Mouse (Mus musculus): ENCODE data around the gene 3110009E18Rik. TPM values are rescaled to one million over a fixed set of nuclear protein-coding genes. Genes with fewer than 3 reads are reported as not detected.
A peak's percentile ranks its signal among the peaks of the same experiment; 100 is the strongest.
"Not testable (repeated sequence)": the region's sequence is repeated elsewhere in the genome, so short reads cannot be mapped to it uniquely, and the experiment has no call there.

The 3110009E18Rik gene
- polyA plus RNA-seq, 1 experiment from 2014 or later, result 17.9 TPM

GRCm38 (mm10) chr1:120080632-120081031, 40.4 kb upstream of the 3110009E18Rik start:
- Histone ChIP-seq H3K9me3 (ENCODE audit: control insufficient read depth, low read length) (no peaks in the 10 kb centered on the region), H3K27me3 (ENCODE audit: control insufficient read depth, insufficient read depth, low read length) (no peaks in the 10 kb centered on the region), H3K27ac (replicated peaks; ENCODE audit: low read depth, low read length) (no peak overlapping the region), H3K36me3 (ENCODE audit: control insufficient read depth, insufficient read depth, low read length) (no peaks in the 10 kb centered on the region), H3K4me2 (ENCODE audit: low read depth, severe bottlenecking) (no peak overlapping the region), H3K4me3 (ENCODE audit: low read depth, low read length) (no peak overlapping the region), H3K9ac (ENCODE audit: low read length) (no peak overlapping the region), H3K4me1 (ENCODE audit: control insufficient read depth, insufficient read depth, low read length) (peaks cover 2% of the 10 kb centered on the region; the same call in 1 of the 2 replicates)
- ATAC-seq (ENCODE audit: insufficient number of reproducible peaks, low FRiP score, low TSS enrichment, low read depth), result no peak
- WGBS, result 90% methylated on average over 1 of the region's 1 CpGs
- DNase-seq (ENCODE audit: low spot score), result no peak

DNA sequence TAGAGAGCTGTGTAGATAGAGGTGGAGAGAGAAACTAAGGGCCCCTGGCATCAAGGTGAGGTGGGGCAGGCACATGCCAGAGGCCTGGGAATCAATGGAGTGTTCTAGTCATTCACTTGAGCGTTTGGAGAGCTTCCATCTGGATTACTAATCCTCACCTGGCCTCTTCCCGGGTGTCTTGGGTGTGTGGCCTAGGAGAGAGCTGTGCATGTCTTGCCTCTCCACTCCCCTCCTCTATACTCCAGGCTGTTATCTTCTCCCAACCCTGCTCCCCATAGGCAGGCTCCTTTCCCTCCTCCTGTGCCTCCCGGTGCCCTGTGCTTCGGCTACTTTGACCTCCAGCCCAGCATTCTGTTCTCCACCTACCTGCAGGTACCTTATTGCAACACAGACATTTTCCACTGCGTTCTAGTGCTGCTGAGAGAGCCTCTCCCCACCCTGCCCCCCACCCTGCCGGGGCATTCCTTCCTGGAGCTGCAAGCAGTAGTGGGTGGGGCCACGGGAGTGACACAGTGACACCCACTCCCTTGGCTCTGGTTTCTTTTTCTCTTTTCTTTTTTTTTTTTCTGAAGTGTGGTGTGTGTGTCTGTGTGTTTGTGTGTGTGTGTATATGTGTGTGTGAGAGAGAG, 37.9 kb upstream of the 3110009E18Rik start:
- H3K27ac ChIP-seq (replicated peaks; ENCODE audit: low read depth, low read length), result no peak overlapping the region
- no peaks in the 10 kb centered on the region for H3K36me3 ChIP-seq (ENCODE audit: control insufficient read depth, insufficient read depth, low read length)
- 29% methylated on average over 7 of the region's 7 CpGs for WGBS
- H3K27me3 ChIP-seq (ENCODE audit: control insufficient read depth, insufficient read depth, low read length), result no peaks in the 10 kb centered on the region
- no peaks in the 10 kb centered on the region for H3K9me3 ChIP-seq (ENCODE audit: control insufficient read depth, low read length)
- no peak for ATAC-seq (ENCODE audit: insufficient number of reproducible peaks, low FRiP score, low TSS enrichment, low read depth)
- no peak overlapping the region for H3K4me3 ChIP-seq (ENCODE audit: low read depth, low read length)
- no peak overlapping the region for H3K4me2 ChIP-seq (ENCODE audit: low read depth, severe bottlenecking)
- peaks cover 2% of the 10 kb centered on the region; the same call in 1 of the 2 replicates for H3K4me1 ChIP-seq (ENCODE audit: control insufficient read depth, insufficient read depth, low read length)
- DNase-seq (ENCODE audit: low spot score), result no peak
- no peak overlapping the region for H3K9ac ChIP-seq (ENCODE audit: low read length)

DNA sequence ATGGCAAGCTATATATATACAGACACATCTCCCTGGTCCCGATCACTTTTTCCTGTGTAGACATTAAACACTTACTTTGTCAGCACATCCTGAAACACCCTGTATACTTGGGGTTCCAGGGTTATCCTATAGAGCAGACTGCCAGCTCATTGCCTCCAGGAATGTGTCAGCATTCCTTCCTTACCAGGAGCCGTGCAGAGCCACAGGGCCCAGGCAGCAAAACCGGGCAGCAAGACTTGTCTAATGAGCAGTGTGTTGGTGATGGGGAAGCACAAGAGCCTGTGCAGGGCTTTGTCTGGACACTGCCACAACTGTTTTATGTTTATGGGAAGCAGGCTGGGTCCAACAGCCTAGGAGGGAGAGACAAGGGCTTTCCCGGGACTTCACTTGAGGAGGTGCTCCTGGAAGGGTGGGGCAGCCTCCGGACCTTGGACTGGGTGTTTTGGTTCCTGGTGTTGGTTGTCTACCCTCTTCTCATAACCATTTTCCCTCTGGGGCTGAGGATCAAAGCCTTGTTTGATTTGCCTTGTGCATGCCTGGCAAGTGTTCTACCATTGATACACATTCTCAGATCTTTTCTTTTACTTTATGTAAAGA, 37.0 kb upstream of the 3110009E18Rik start:
- Histone ChIP-seq H3K4me3 (ENCODE audit: low read depth, low read length) (no peak overlapping the region), H3K9me3 (ENCODE audit: control insufficient read depth, low read length) (no peaks in the 10 kb centered on the region), H3K9ac (ENCODE audit: low read length) (no peak overlapping the region), H3K4me1 (ENCODE audit: control insufficient read depth, insufficient read depth, low read length) (peaks cover 2% of the 10 kb centered on the region; the same call in 1 of the 2 replicates), H3K4me2 (ENCODE audit: low read depth, severe bottlenecking) (no peak overlapping the region), H3K27me3 (ENCODE audit: control insufficient read depth, insufficient read depth, low read length) (no peaks in the 10 kb centered on the region), H3K27ac (replicated peaks; ENCODE audit: low read depth, low read length) (no peak overlapping the region), H3K36me3 (ENCODE audit: control insufficient read depth, insufficient read depth, low read length) (no peaks in the 10 kb centered on the region)
- DNase-seq (ENCODE audit: low spot score), result no peak
- WGBS, result 45% methylated on average over 5 of the region's 5 CpGs
- no peak for ATAC-seq (ENCODE audit: insufficient number of reproducible peaks, low FRiP score, low TSS enrichment, low read depth)

DNA sequence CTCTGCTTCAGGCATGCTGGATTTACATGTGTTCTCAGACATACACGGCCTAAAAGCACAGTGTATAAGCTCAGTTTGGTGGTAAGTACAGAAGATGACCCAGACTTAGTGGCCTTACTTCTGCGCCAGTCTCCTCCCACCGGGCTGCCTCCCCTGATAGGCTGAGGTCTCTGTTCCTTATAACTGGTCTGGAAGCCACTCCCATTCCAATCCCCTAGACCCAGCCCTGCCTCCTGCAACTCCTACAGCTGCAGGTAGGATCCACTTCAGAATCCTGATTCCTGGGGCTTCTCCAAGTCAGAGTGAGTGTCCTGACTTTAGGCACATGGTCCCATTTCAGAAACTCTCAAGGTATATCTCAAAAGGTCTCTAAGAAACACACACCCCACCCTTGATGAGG, 35.3 kb upstream of the 3110009E18Rik start:
- Histone ChIP-seq H3K4me3 (ENCODE audit: low read depth, low read length) (no peak overlapping the region), H3K9ac (ENCODE audit: low read length) (no peak overlapping the region), H3K27ac (replicated peaks; ENCODE audit: low read depth, low read length) (no peak overlapping the region), H3K4me2 (ENCODE audit: low read depth, severe bottlenecking) (no peak overlapping the region), H3K4me1 (ENCODE audit: control insufficient read depth, insufficient read depth, low read length) (peaks cover 2% of the 10 kb centered on the region; the same call in 1 of the 2 replicates), H3K27me3 (ENCODE audit: control insufficient read depth, insufficient read depth, low read length) (no peaks in the 10 kb centered on the region), H3K36me3 (ENCODE audit: control insufficient read depth, insufficient read depth, low read length) (no peaks in the 10 kb centered on the region), H3K9me3 (ENCODE audit: control insufficient read depth, low read length) (no peaks in the 10 kb centered on the region)
- ATAC-seq (ENCODE audit: insufficient number of reproducible peaks, low FRiP score, low TSS enrichment, low read depth) (no peak), DNase-seq (ENCODE audit: low spot score) (no peak)
- 67% methylated on average over 3 of the region's 3 CpGs for WGBS

- DNase-seq (ENCODE audit: low spot score), result no peak
- H3K36me3 ChIP-seq (ENCODE audit: control insufficient read depth, insufficient read depth, low read length), result no peaks in the 10 kb centered on the region
- no peak for ATAC-seq (ENCODE audit: insufficient number of reproducible peaks, low FRiP score, low TSS enrichment, low read depth)
- H3K27ac ChIP-seq (replicated peaks; ENCODE audit: low read depth, low read length), result no peak overlapping the region
- no peaks in the 10 kb centered on the region for H3K9me3 ChIP-seq (ENCODE audit: control insufficient read depth, low read length)
- H3K4me2 ChIP-seq (ENCODE audit: low read depth, severe bottlenecking), result no peak overlapping the region
- WGBS, result 76% methylated on average over 13 of the region's 13 CpGs
- H3K4me1 ChIP-seq (ENCODE audit: control insufficient read depth, insufficient read depth, low read length), result peaks cover 2% of the 10 kb centered on the region; the same call in 1 of the 2 replicates
- H3K4me3 ChIP-seq (ENCODE audit: low read depth, low read length), result no peak overlapping the region
- no peak overlapping the region for H3K9ac ChIP-seq (ENCODE audit: low read length)
- H3K27me3 ChIP-seq (ENCODE audit: control insufficient read depth, insufficient read depth, low read length), result no peaks in the 10 kb centered on the region
Measured at GRCm38 (mm10) chr1:120086644-120087043, 34.3 kb upstream of the 3110009E18Rik start.

DNA sequence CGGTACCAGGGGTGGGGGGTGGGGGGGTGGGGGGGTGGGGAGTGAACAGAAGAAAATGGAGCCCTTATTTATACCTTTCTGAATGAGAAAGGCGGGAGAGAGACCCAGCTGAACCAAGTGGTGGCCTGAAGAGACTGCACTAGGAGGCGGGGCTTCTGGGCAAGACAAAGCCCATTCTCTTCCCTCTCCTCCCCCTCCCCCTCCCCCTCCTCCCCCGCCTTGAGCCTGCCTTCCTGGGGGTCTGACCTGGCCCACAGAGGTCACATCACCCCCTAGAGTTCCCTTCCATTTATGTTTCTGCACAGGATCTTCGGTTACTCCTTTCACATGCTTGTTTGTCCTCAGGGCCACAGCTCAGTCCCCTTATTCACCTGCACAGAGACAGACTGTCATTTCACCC, 31.8 kb upstream of the 3110009E18Rik start:
- WGBS, result 16% methylated on average over 3 of the region's 5 CpGs

DNA sequence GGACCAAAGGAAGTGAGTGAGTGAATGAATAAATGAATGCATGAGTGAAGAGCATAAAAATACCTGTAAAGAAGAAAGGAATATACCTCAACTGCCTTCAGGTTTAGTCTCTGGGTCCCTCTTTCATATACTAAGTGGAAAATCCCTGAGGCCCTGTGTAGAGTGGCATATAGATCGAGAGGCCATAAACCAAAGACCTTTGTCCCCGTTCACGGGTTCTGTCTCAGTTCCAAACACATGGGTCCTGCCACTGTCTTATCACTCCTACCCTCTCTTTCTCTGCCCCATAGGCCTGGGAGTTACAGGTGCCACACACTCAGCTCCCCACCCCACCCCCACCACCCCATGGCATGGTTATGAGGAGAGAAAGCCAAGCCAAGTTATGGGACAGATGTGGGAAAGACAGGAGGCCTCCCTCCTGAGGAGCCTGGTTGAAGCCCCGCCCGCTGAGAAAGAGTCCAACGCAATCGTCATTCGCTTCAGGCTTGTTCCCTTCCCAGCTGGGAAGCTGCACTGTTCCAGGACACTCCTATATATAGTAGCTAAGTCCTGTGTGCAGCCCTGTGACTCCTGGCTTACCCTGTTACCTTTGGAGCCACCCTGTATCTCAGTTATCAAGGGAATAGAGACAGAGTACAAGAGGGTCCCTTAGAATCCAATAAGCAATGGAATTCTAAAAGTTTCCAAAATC, 30.0 kb upstream of the 3110009E18Rik start:
- no peak overlapping the region for H3K4me3 ChIP-seq (ENCODE audit: low read depth, low read length)
- DNase-seq (ENCODE audit: low spot score), result no peak
- H3K27ac ChIP-seq (replicated peaks; ENCODE audit: low read depth, low read length), result no peak overlapping the region
- no peak overlapping the region for H3K9ac ChIP-seq (ENCODE audit: low read length)
- no peaks in the 10 kb centered on the region for H3K27me3 ChIP-seq (ENCODE audit: control insufficient read depth, insufficient read depth, low read length)
- no peaks in the 10 kb centered on the region for H3K36me3 ChIP-seq (ENCODE audit: control insufficient read depth, insufficient read depth, low read length)
- H3K4me1 ChIP-seq (ENCODE audit: control insufficient read depth, insufficient read depth, low read length), result no peaks in the 10 kb centered on the region
- no peak overlapping the region for H3K4me2 ChIP-seq (ENCODE audit: low read depth, severe bottlenecking)
- WGBS, result 85% methylated on average over 8 of the region's 8 CpGs
- no peaks in the 10 kb centered on the region for H3K9me3 ChIP-seq (ENCODE audit: control insufficient read depth, low read length)
- ATAC-seq (ENCODE audit: insufficient number of reproducible peaks, low FRiP score, low TSS enrichment, low read depth), result no peak

More for the DNA sequence above, 31.8 kb upstream of the 3110009E18Rik start:
- H3K9ac ChIP-seq (ENCODE audit: low read length), result no peak overlapping the region
- no peaks in the 10 kb centered on the region for H3K36me3 ChIP-seq (ENCODE audit: control insufficient read depth, insufficient read depth, low read length)
- DNase-seq (ENCODE audit: low spot score), result no peak
- H3K4me1 ChIP-seq (ENCODE audit: control insufficient read depth, insufficient read depth, low read length), result no peaks in the 10 kb centered on the region
- no peak for ATAC-seq (ENCODE audit: insufficient number of reproducible peaks, low FRiP score, low TSS enrichment, low read depth)
- no peak overlapping the region for H3K27ac ChIP-seq (replicated peaks; ENCODE audit: low read depth, low read length)
- H3K4me3 ChIP-seq (ENCODE audit: low read depth, low read length), result no peak overlapping the region
- H3K27me3 ChIP-seq (ENCODE audit: control insufficient read depth, insufficient read depth, low read length), result no peaks in the 10 kb centered on the region
- H3K4me2 ChIP-seq (ENCODE audit: low read depth, severe bottlenecking), result no peak overlapping the region
- H3K9me3 ChIP-seq (ENCODE audit: control insufficient read depth, low read length), result no peaks in the 10 kb centered on the region

DNA sequence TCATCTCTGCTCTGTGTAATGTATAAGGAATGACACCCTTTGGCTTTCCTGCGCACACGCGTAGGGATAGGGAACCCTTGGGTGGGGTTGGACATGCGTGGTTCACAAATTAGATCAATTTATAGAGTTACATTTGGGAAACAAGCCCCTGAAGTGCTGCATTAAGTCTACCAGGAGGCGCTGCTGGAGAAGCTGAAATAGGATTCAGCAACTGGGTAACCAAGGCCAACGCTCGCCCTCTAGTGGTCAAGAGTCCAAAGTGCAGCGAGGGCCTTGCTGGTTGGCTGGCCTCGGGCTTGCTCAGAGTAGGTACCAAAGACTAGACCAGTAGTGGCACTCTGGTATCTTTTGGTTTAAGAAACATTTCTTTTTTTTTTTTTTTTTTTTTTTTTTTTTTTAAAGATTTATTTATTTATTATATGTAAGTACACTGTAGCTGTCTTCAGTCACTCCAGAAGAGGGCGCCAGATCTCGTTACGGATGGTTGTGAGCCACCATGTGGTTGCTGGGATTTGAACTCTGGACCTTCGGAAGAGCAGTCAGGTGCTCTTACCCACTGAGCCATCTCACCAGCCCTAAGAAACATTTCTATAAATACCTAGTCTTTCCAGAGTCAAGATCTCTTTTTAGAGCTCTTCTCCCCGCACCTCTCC, 27.4 kb upstream of the 3110009E18Rik start:
- peak; percentile 88 for DNase-seq (ENCODE audit: low spot score)
- H3K27me3 ChIP-seq (ENCODE audit: control insufficient read depth, insufficient read depth, low read length); H3K36me3 ChIP-seq (ENCODE audit: control insufficient read depth, insufficient read depth, low read length); H3K9me3 ChIP-seq (ENCODE audit: control insufficient read depth, low read length); H3K4me2 ChIP-seq (ENCODE audit: low read depth, severe bottlenecking); H3K4me3 ChIP-seq (ENCODE audit: low read depth, low read length); ATAC-seq (ENCODE audit: insufficient number of reproducible peaks, low FRiP score, low TSS enrichment, low read depth); H3K4me1 ChIP-seq (ENCODE audit: control insufficient read depth, insufficient read depth, low read length); H3K27ac ChIP-seq (replicated peaks; ENCODE audit: low read depth, low read length); H3K9ac ChIP-seq (ENCODE audit: low read length): not testable (repeated sequence)
- WGBS, result 55% methylated on average over 11 of the region's 14 CpGs
